Mouse (Mus musculus) heart, embryonic 13.5 days (tissue): Measurements from ENCODE around the gene Fbxo34. TPM values are rescaled to one million over a fixed set of nuclear protein-coding genes. Genes with fewer than 3 reads are reported as not detected.
A peak's percentile ranks its signal among the peaks of the same experiment; 100 is the strongest.

Experiments used
- ATAC-seq: fragments of 200-750 bp; cut with Nextera tagmentation; 2 replicates; pipeline ENCODE4 v1.8.0; 2017; ENCODE audit warnings: moderate TSS enrichment; ENCODE audit not compliant: insufficient number of reproducible peaks, low FRiP score, low TSS enrichment; ENCODE audit errors: extremely low read depth
- H3K27ac ChIP-seq: fragments of 300-500 bp; sonication (generic); replicated peaks from 2 replicates; pipeline ENCODE4 v1.5.1; 2015; ENCODE audit warnings: moderate library complexity, mild to moderate bottlenecking, inconsistent platforms
- H3K27me3 ChIP-seq: fragments of 300-500 bp; sonication (generic); replicated peaks from 2 replicates; pipeline ENCODE4 v1.6.1; 2015; ENCODE audit warnings: mild to moderate bottlenecking, inconsistent platforms
- H3K36me3 ChIP-seq: fragments of 300-500 bp; sonication (generic); 2 replicates; pipeline ENCODE4 v1.6.1; 2015; ENCODE audit warnings: mild to moderate bottlenecking, inconsistent platforms
- H3K4me1 ChIP-seq: fragments of 300-500 bp; sonication (generic); 2 replicates; pipeline ENCODE4 v1.6.1; 2015; ENCODE audit warnings: inconsistent platforms
- H3K4me2 ChIP-seq: fragments of 300-500 bp; sonication (generic); 2 replicates; pipeline ENCODE4 v1.6.1; 2015; ENCODE audit warnings: inconsistent platforms, mild to moderate bottlenecking, moderate library complexity
- H3K4me3 ChIP-seq: fragments of 300-500 bp; sonication (generic); 2 replicates; pipeline ENCODE4 v1.5.1; 2015; ENCODE audit warnings: moderate library complexity, mild to moderate bottlenecking, inconsistent platforms
- H3K9ac ChIP-seq: fragments of 300-500 bp; sonication (generic); 2 replicates; pipeline ENCODE4 v1.6.1; 2015; ENCODE audit warnings: inconsistent platforms, mild to moderate bottlenecking, moderate library complexity
- H3K9me3 ChIP-seq: fragments of 300-500 bp; sonication (generic); 2 replicates; pipeline ENCODE4 v1.6.1; 2016; ENCODE audit warnings: inconsistent platforms
- WGBS: fragments of 180-500 bp; shearing (Covaris S2); methylation state at CpG from one replicate; pipeline ENCODE4 v1.1.7; 2015; ENCODE audit warnings: mixed read lengths; 5-methylcytosine and 5-hydroxymethylcytosine counted together
- polyA plus RNA-seq: library from polyadenylated mRNA; unstranded; fragments of >200 nt; fragmentation: Nextera tagmentation; extraction: Ambion mirVana; gene quantifications from 2 replicates; pipeline ENCODE4 v1.2.1, GENCODE M21; 2015

Fbxo34 gene
- polyA plus RNA-seq, 1 experiment from 2014 or later: 16.0 TPM

- H3K27ac ChIP-seq: no peak overlapping the region
- no peak overlapping the region for H3K4me2 ChIP-seq
- 50% methylated on average over 3 of the region's 3 CpGs for WGBS
Measured at GRCm38 (mm10) chr14:47438947-47439346, 11.3 kb upstream of the Fbxo34 start.

GRCm38 (mm10) chr14:47444907-47445306 lies 5.3 kb upstream of the Fbxo34 start:
- 52% methylated on average over 2 of the region's 2 CpGs for WGBS
- Histone ChIP-seq H3K4me3 (no peak overlapping the region), H3K4me2 (peak overlapping the region; percentile 18; the same call in 1 of the 2 replicates), H3K36me3 (no peaks in the 10 kb centered on the region), H3K4me1 (no peaks in the 10 kb centered on the region), H3K27me3 (no peaks in the 10 kb centered on the region), H3K9me3 (peaks cover 9% of the 10 kb centered on the region; the same call in 1 of the 2 replicates), H3K27ac (peak overlapping the region; percentile 73), H3K9ac (no peak overlapping the region)
- no peak for ATAC-seq

More at GRCm38 (mm10) chr14:47438947-47439346, 11.3 kb upstream of the Fbxo34 start:
- Histone ChIP-seq H3K27me3 (no peaks in the 10 kb centered on the region), H3K4me3 (no peak overlapping the region), H3K36me3 (no peaks in the 10 kb centered on the region), H3K4me1 (no peaks in the 10 kb centered on the region), H3K9ac (no peak overlapping the region), H3K9me3 (peaks cover 9% of the 10 kb centered on the region; the same call in 1 of the 2 replicates)
- no peak for ATAC-seq

GRCm38 (mm10) chr14:47445331-47446095 lies 4.7 kb upstream of the Fbxo34 start:
- H3K9ac ChIP-seq: no peak overlapping the region
- peak overlapping the region; percentile 73 for H3K27ac ChIP-seq
- no peak overlapping the region for H3K4me3 ChIP-seq
- H3K9me3 ChIP-seq: peaks cover 3% of the 10 kb centered on the region; the same call in 1 of the 2 replicates
- 57% methylated on average over 9 of the region's 9 CpGs for WGBS
- peak overlapping the region; percentile 18; the same call in 1 of the 2 replicates for H3K4me2 ChIP-seq
- no peak for ATAC-seq
- no peaks in the 10 kb centered on the region for H3K36me3 ChIP-seq
- H3K4me1 ChIP-seq: no peaks in the 10 kb centered on the region
- no peaks in the 10 kb centered on the region for H3K27me3 ChIP-seq

- H3K36me3 ChIP-seq: no peaks in the 10 kb centered on the region
- H3K4me2 ChIP-seq: no peak overlapping the region
Measured at GRCm38 (mm10) chr14:47459556-47459955, 9.3 kb downstream of the Fbxo34 start.

GRCm38 (mm10) chr14:47461997-47462396 lies 11.8 kb downstream of the Fbxo34 start:
- ATAC-seq: no peak
- Histone ChIP-seq H3K27ac (no peak overlapping the region), H3K27me3 (peaks cover 18% of the 10 kb centered on the region), H3K36me3 (no peaks in the 10 kb centered on the region), H3K4me2 (no peak overlapping the region), H3K4me1 (no peaks in the 10 kb centered on the region), H3K9me3 (no peaks in the 10 kb centered on the region), H3K9ac (no peak overlapping the region), H3K4me3 (no peak overlapping the region)
- WGBS: 73% methylated on average over 8 of the region's 8 CpGs

More at GRCm38 (mm10) chr14:47459556-47459955, 9.3 kb downstream of the Fbxo34 start:
- Histone ChIP-seq H3K4me1 (no peaks in the 10 kb centered on the region), H3K27ac (no peak overlapping the region), H3K4me3 (no peak overlapping the region), H3K27me3 (peaks cover 3% of the 10 kb centered on the region; the same call in 1 of the 2 replicates), H3K9ac (no peak overlapping the region), H3K9me3 (no peaks in the 10 kb centered on the region)
- no peak for ATAC-seq
- WGBS: 77% methylated on average over 4 of the region's 4 CpGs

GRCm38 (mm10) chr14:47462453-47462852 lies 12.2 kb downstream of the Fbxo34 start:
- Histone ChIP-seq H3K4me2 (no peak overlapping the region), H3K9ac (no peak overlapping the region), H3K4me1 (no peaks in the 10 kb centered on the region), H3K4me3 (no peak overlapping the region), H3K27me3 (peaks cover 19% of the 10 kb centered on the region), H3K9me3 (no peaks in the 10 kb centered on the region), H3K36me3 (no peaks in the 10 kb centered on the region), H3K27ac (no peak overlapping the region)
- ATAC-seq: no peak
- WGBS: 74% methylated on average over 4 of the region's 4 CpGs

GRCm38 (mm10) chr14:47462877-47463460 lies 12.7 kb downstream of the Fbxo34 start:
- Histone ChIP-seq H3K9me3 (no peaks in the 10 kb centered on the region), H3K27me3 (peaks cover 19% of the 10 kb centered on the region), H3K4me1 (no peaks in the 10 kb centered on the region), H3K9ac (no peak overlapping the region), H3K4me3 (no peak overlapping the region), H3K4me2 (no peak overlapping the region), H3K27ac (no peak overlapping the region), H3K36me3 (no peaks in the 10 kb centered on the region)
- WGBS: 68% methylated on average over 9 of the region's 9 CpGs
- ATAC-seq: no peak

- Histone ChIP-seq H3K9ac (no peak overlapping the region), H3K4me3 (no peak overlapping the region), H3K4me1 (no peaks in the 10 kb centered on the region), H3K27ac (no peak overlapping the region), H3K9me3 (no peaks in the 10 kb centered on the region), H3K4me2 (no peak overlapping the region), H3K36me3 (no peaks in the 10 kb centered on the region), H3K27me3 (peaks cover 19% of the 10 kb centered on the region)
- 70% methylated on average over 10 of the region's 10 CpGs for WGBS
- ATAC-seq: no peak
Measured at GRCm38 (mm10) chr14:47464426-47464825, 14.2 kb downstream of the Fbxo34 start.

GRCm38 (mm10) chr14:47465468-47466175 lies 15.4 kb downstream of the Fbxo34 start:
- no peak overlapping the region for H3K27ac ChIP-seq
- no peaks in the 10 kb centered on the region for H3K36me3 ChIP-seq
- no peak overlapping the region for H3K4me3 ChIP-seq
- ATAC-seq: no peak
- H3K9ac ChIP-seq: no peak overlapping the region
- WGBS: 48% methylated on average over 7 of the region's 7 CpGs
- peaks cover 19% of the 10 kb centered on the region for H3K27me3 ChIP-seq
- no peaks in the 10 kb centered on the region for H3K4me1 ChIP-seq
- no peak overlapping the region for H3K4me2 ChIP-seq
- H3K9me3 ChIP-seq: no peaks in the 10 kb centered on the region

GRCm38 (mm10) chr14:47472359-47472742 lies 22.1 kb downstream of the Fbxo34 start:
- WGBS: under 1% methylated on average over 40 of the region's 40 CpGs
- H3K9me3 ChIP-seq: no peaks in the 10 kb centered on the region
- peak; percentile 84 for ATAC-seq

More at GRCm38 (mm10) chr14:47472359-47472742, 22.1 kb downstream of the Fbxo34 start:
- Histone ChIP-seq H3K36me3 (peaks cover 5% of the 10 kb centered on the region; the same call in 1 of the 2 replicates), H3K4me2 (peak overlapping the region; percentile 77), H3K4me3 (peak overlapping the region; percentile 93), H3K9ac (peak overlapping the region; percentile 98), H3K4me1 (peaks cover 33% of the 10 kb centered on the region), H3K27ac (peak overlapping the region; percentile 90), H3K27me3 (no peaks in the 10 kb centered on the region)
